Mouse (Mus musculus): Measurements from ENCODE around the gene Slc17a4. TPM values are rescaled to one million over a fixed set of nuclear protein-coding genes. Genes with fewer than 3 reads are reported as not detected.

Gene Slc17a4
- total and polyA plus RNA-seq, 2 experiments from 2014 or later, result not detected

DNA sequence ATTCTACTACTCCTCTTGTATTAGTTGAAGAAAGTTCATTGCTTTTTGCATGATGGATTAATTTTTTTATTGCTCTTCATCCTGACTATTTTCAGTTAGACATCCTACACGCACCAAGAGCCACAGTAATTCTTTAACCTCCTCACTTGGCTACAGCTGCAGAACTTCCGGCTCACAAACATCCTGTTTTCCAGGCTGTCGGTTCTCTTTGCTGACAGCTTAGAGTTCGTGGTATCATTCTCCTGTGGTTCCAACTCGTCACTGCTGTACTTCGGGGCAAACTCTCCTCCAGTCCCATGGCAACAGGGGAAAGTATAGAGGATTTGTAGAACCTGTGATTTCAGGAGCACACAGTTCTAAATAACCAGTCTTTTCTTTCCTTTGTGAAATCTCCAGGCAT is 16.6 kb downstream of the Slc17a4 start:
- H3K9me3 ChIP-seq (ENCODE audit: low read length), result no peaks in the 10 kb centered on the region
- H3K27ac ChIP-seq, result no peak overlapping the region
- no peaks in the 10 kb centered on the region for H3K4me1 ChIP-seq (ENCODE audit: insufficient read depth, low read length)
- ATAC-seq, result no peak
- no peaks in the 10 kb centered on the region for H3K36me3 ChIP-seq (ENCODE audit: insufficient read depth, low read length)
- H3K27me3 ChIP-seq (ENCODE audit: insufficient read depth, low read length), result no peaks in the 10 kb centered on the region
- H3K9ac ChIP-seq (replicated peaks; ENCODE audit: low read length), result no peak overlapping the region
- H3K4me3 ChIP-seq (ENCODE audit: low read length), result no peak overlapping the region
- no peak for TF ChIP-seq CTCF (IDR thresholded peaks at IDR 0.05; ENCODE audit: low read depth)
- whole genome bisulfite sequencing, result 27% methylated on average over 6 of the region's 6 CpGs
- H3K4me2 ChIP-seq (ENCODE audit: low read depth, low read length), result no peak overlapping the region
- no peak for DNase-seq (ENCODE audit: low spot score)

DNA sequence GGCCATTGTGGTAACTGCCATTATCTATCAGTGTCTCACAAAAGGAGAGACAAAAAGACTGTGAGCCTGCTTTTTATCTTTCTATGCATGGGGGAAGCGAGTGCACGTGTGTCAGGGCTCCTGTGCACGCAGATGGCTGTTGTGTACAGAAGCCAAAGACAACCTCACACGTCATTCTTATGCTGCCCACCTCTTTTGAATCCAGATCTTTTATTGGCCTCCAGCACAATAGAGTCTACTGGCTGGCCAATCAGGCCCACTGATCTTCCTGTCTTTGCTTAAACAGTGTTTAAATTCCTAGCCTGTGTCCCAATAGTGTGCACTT is 21.6 kb downstream of the Slc17a4 start:
- no peaks in the 10 kb centered on the region for H3K4me1 ChIP-seq (ENCODE audit: insufficient read depth, low read length)
- no peak for TF ChIP-seq CTCF (IDR thresholded peaks at IDR 0.05; ENCODE audit: low read depth)
- no peaks in the 10 kb centered on the region for H3K9me3 ChIP-seq (ENCODE audit: low read length)
- DNase-seq (ENCODE audit: low spot score) (no peak), ATAC-seq (0 out of 2 replicates have a peak, but pooled peaks have one; percentile 15)
- no peak overlapping the region for H3K27ac ChIP-seq
- H3K9ac ChIP-seq (replicated peaks; ENCODE audit: low read length), result no peak overlapping the region
- no peak overlapping the region for H3K4me3 ChIP-seq (ENCODE audit: low read length)
- no peaks in the 10 kb centered on the region for H3K27me3 ChIP-seq (ENCODE audit: insufficient read depth, low read length)
- H3K4me2 ChIP-seq (ENCODE audit: low read depth, low read length), result no peak overlapping the region
- H3K36me3 ChIP-seq (ENCODE audit: insufficient read depth, low read length), result no peaks in the 10 kb centered on the region
- 21% methylated on average over 4 of the region's 4 CpGs for WGBS

DNA sequence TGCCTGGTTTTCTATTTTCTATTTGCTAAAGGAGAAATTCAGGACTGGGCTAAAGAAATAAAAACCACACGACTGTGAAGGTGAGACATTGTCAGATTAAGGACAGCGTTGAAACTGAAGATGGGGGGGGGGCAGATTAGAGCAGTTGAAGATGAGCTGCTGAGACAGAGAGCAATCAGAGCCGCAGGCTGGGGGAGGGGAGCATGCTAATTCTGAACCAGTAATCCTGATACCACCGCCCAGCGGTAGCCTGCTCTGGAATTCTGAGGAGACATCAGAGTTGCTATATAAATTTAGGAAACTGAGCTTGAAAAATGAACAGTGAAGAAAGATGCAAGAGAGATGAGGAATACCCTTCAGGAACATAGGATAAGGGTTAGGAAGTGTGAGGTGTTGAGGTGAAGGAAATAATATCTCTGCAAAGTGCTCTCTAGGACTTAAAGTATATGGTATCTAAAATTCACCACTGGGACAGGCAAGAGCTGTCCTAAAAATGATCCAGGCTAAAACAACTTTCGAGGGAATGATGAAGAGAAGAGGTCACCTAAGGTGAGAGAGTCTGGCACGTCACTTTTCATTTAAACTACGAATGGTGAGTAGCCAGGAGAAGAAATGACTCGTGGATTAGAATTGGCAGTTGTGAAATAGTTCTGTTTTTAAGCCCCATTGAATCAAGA is 22.1 kb downstream of the Slc17a4 start:
- 22% methylated on average over 9 of the region's 9 CpGs for WGBS
- no peaks in the 10 kb centered on the region for H3K9me3 ChIP-seq (ENCODE audit: low read length)
- H3K4me2 ChIP-seq (ENCODE audit: low read depth, low read length), result no peak overlapping the region
- H3K9ac ChIP-seq (replicated peaks; ENCODE audit: low read length), result no peak overlapping the region
- no peaks in the 10 kb centered on the region for H3K36me3 ChIP-seq (ENCODE audit: insufficient read depth, low read length)
- TF ChIP-seq CTCF (IDR thresholded peaks at IDR 0.05; ENCODE audit: low read depth), result no peak
- ATAC-seq (no peak), DNase-seq (ENCODE audit: low spot score) (no peak)
- H3K27ac ChIP-seq, result no peak overlapping the region
- H3K27me3 ChIP-seq (ENCODE audit: insufficient read depth, low read length), result no peaks in the 10 kb centered on the region
- no peaks in the 10 kb centered on the region for H3K4me1 ChIP-seq (ENCODE audit: insufficient read depth, low read length)
- no peak overlapping the region for H3K4me3 ChIP-seq (ENCODE audit: low read length)

DNA sequence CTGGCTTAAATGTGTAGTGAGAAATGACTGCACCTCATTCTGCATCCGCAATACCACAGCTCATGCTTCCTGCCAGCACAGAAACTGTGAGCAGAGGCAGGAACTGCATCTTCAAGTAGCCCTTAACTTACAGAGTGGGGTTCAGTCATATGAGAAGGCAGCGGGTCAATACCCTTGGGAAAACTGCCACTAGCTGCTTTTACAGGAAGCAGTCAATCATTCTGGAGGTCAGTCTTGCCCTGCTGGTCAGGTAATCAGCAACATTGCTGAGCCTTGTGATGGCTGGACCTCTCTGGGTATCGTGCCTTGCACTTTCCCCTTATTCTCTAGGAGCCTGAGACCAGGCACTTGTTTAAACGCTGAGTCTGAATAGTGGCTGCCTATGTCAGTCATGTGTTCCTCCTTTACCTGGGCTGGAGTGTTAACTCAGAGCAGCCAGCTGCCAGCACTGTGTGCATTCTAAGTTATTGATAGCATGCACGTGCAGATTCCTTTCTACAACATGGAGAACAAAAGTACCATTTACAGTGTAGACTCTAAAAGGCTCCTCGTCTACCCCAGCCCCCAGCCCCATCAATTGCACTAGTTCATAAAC is 25.7 kb downstream of the Slc17a4 start:
- Histone ChIP-seq H3K4me3 (ENCODE audit: low read length) (no peak overlapping the region), H3K4me1 (ENCODE audit: insufficient read depth, low read length) (no peaks in the 10 kb centered on the region), H3K27me3 (ENCODE audit: insufficient read depth, low read length) (no peaks in the 10 kb centered on the region), H3K4me2 (ENCODE audit: low read depth, low read length) (no peak overlapping the region), H3K9ac (replicated peaks; ENCODE audit: low read length) (no peak overlapping the region), H3K9me3 (ENCODE audit: low read length) (no peaks in the 10 kb centered on the region), H3K27ac (no peak overlapping the region), H3K36me3 (ENCODE audit: insufficient read depth, low read length) (no peaks in the 10 kb centered on the region)
- DNase-seq (ENCODE audit: low spot score) (no peak), ATAC-seq (no peak)
- no peak for TF ChIP-seq CTCF (IDR thresholded peaks at IDR 0.05; ENCODE audit: low read depth)
- WGBS, result 74% methylated on average over 6 of the region's 6 CpGs

DNA sequence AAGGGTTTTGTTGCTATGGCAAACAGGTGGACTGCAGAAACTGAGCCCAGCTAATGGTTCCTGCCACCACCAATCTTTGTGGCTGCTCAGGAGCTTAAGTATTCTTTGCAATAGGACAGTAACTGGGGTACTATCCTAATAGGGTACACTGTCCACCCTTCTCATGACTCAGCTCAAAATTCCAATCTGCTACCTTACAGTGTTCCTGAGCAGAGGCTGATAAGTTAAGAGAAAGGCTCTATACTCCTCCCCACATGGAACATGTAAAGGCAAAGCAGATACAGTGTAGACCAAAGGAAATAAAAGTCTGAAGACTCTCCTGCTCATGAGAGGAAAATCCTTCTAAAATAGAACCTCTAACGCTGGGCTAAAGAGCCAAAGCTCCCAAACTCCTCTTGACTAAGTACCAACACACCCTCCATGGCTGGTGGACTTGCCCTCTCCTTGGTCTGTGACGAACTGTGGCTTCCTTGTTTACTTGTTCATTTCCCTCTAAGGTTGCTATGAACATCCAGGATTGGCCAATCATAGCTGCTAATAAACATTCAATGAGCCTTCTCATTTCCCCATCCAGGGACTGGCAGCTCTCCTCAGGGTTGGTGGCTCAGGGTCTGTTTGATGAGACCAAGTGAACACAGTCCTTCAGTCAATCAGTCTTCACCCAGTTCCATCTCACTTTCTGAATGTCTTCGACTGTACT is 27.6 kb downstream of the Slc17a4 start:
- TF ChIP-seq CTCF (IDR thresholded peaks at IDR 0.05; ENCODE audit: low read depth), result no peak
- ATAC-seq (no peak), DNase-seq (ENCODE audit: low spot score) (no peak)
- H3K36me3 ChIP-seq (ENCODE audit: insufficient read depth, low read length), result no peaks in the 10 kb centered on the region
- 86% methylated on average over 3 of the region's 3 CpGs for WGBS
- no peaks in the 10 kb centered on the region for H3K4me1 ChIP-seq (ENCODE audit: insufficient read depth, low read length)
- H3K4me2 ChIP-seq (ENCODE audit: low read depth, low read length), result no peak overlapping the region
- no peak overlapping the region for H3K9ac ChIP-seq (replicated peaks; ENCODE audit: low read length)
- no peaks in the 10 kb centered on the region for H3K9me3 ChIP-seq (ENCODE audit: low read length)
- H3K4me3 ChIP-seq (ENCODE audit: low read length), result no peak overlapping the region
- H3K27me3 ChIP-seq (ENCODE audit: insufficient read depth, low read length), result no peaks in the 10 kb centered on the region
- H3K27ac ChIP-seq, result no peak overlapping the region

DNA sequence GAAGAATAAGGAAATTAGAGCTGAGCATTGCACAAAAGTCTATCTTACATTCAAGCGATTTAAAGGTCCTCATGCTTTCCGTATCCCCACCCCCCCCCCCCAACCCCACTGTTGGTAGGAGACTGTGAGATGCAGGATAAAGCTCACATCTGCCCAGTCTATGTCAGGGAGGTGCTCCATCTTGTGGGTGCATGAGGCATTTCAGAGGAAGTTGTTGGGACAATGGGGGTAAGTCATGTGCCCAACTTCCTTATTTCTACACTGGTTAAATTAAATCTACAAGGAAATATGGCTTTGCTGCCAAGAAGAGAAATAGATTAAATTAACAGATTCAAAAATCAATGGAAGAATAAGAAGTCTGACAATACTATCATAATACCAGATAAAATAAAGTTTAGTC is 29.3 kb downstream of the Slc17a4 start:
- peak; percentile 61 for TF ChIP-seq CTCF (IDR thresholded peaks at IDR 0.05; ENCODE audit: low read depth)

DNA sequence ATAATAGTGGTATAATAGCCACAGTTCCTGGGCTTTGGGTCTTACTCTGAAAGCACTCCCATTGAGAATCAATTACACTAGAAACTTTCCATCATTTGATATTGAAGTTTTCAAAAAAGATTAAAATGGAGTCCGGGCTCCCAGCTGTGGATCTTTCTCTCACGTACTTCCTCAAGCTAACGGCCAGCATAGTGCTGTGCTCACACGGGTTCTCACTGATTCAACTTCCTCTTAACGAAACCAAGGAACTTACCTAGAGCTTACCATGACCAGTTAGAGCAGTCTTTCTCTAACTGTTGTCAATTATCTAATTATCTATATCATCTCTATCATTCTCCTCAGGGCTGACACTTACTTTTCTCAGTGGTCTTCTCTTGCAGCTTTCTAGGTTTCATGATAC is 35.2 kb downstream of the Slc17a4 start:
- 90% methylated on average over 5 of the region's 5 CpGs for WGBS
- no peak overlapping the region for H3K4me2 ChIP-seq (ENCODE audit: low read depth, low read length)

More for the DNA sequence above, 29.3 kb downstream of the Slc17a4 start:
- 30% methylated on average over 2 of the region's 2 CpGs for WGBS
- H3K36me3 ChIP-seq (ENCODE audit: insufficient read depth, low read length), result no peaks in the 10 kb centered on the region
- H3K4me1 ChIP-seq (ENCODE audit: insufficient read depth, low read length), result no peaks in the 10 kb centered on the region
- H3K9ac ChIP-seq (replicated peaks; ENCODE audit: low read length), result no peak overlapping the region
- H3K27me3 ChIP-seq (ENCODE audit: insufficient read depth, low read length), result no peaks in the 10 kb centered on the region
- H3K27ac ChIP-seq, result no peak overlapping the region
- ATAC-seq (no peak), DNase-seq (ENCODE audit: low spot score) (peak; percentile 30)
- no peaks in the 10 kb centered on the region for H3K9me3 ChIP-seq (ENCODE audit: low read length)
- H3K4me2 ChIP-seq (ENCODE audit: low read depth, low read length), result no peak overlapping the region
- no peak overlapping the region for H3K4me3 ChIP-seq (ENCODE audit: low read length)

More for the DNA sequence above, 35.2 kb downstream of the Slc17a4 start:
- no peak for TF ChIP-seq CTCF (IDR thresholded peaks at IDR 0.05; ENCODE audit: low read depth)
- H3K9ac ChIP-seq (replicated peaks; ENCODE audit: low read length), result no peak overlapping the region
- H3K27ac ChIP-seq, result no peak overlapping the region
- no peaks in the 10 kb centered on the region for H3K9me3 ChIP-seq (ENCODE audit: low read length)
- no peak overlapping the region for H3K4me3 ChIP-seq (ENCODE audit: low read length)
- no peak for DNase-seq (ENCODE audit: low spot score)
- no peak for ATAC-seq
- H3K27me3 ChIP-seq (ENCODE audit: insufficient read depth, low read length), result no peaks in the 10 kb centered on the region
- H3K4me1 ChIP-seq (ENCODE audit: insufficient read depth, low read length), result no peaks in the 10 kb centered on the region
- H3K36me3 ChIP-seq (ENCODE audit: insufficient read depth, low read length), result no peaks in the 10 kb centered on the region
